Mouse (Mus musculus) E14TG2a.4 (cell line): ENCODE measurements at regions not wholly inside any gene's neighbourhood (a gene's known extent, or its start where the extent isn't known, plus 50 kb on each side); places are given as distances from the start of the nearest gene placed in this dataset.

Experiments
- H3K27me3 ChIP-seq: 2 replicates; pipeline ENCODE4 v1.6.1; 2014; ENCODE audit warnings: low read length, control low read depth; ENCODE audit not compliant: insufficient read depth
- H3K36me3 ChIP-seq: 2 replicates; pipeline ENCODE4 v1.6.1; 2014; ENCODE audit warnings: low read length, control low read depth; ENCODE audit not compliant: insufficient read depth
- H3K4me1 ChIP-seq: replicated peaks from 2 replicates; pipeline ENCODE4 v1.6.1; 2014; ENCODE audit warnings: low read depth, low read length, control low read depth
- H3K4me3 ChIP-seq: replicated peaks from 2 replicates; pipeline ENCODE4 v1.5.1; 2014; ENCODE audit warnings: mild to moderate bottlenecking, low read length
- H3K9me3 ChIP-seq: 2 replicates; pipeline ENCODE4 v1.6.1; 2014; ENCODE audit warnings: low read length, control low read depth
- CTCF ChIP-seq: conservative IDR thresholded peaks from 2 replicates; pipeline ENCODE4 v1.5.1; 2014; ENCODE audit warnings: low read length
- NANOG ChIP-seq: IDR thresholded peaks from 2 replicates; pipeline ENCODE4 v1.6.1; 2014; ENCODE audit warnings: borderline replicate concordance, low read length, mixed read lengths
- POU5F1 ChIP-seq: IDR thresholded peaks from 2 replicates; pipeline ENCODE4 v1.6.1; 2014; ENCODE audit warnings: low read length, borderline replicate concordance

- H3K36me3 ChIP-seq, result no peaks in the 10 kb centered on the region
- H3K27me3 ChIP-seq, result no peaks in the 10 kb centered on the region
- no peaks in the 10 kb centered on the region for H3K4me1 ChIP-seq
- H3K4me3 ChIP-seq, result no peak overlapping the region
- no peaks in the 10 kb centered on the region for H3K9me3 ChIP-seq
- TF ChIP-seq POU5F1 (no peak), NANOG (no peak), CTCF (no peak)
These were observed 606.4 kb downstream of the Gsdmc2 start for GRCm38 (mm10) chr15:63238601-63239000.

- TF ChIP-seq NANOG, result no peak
- TF ChIP-seq POU5F1, result no peak
- TF ChIP-seq CTCF, result no peak
- H3K4me3 ChIP-seq, result no peak overlapping the region
These were observed 626.5 kb downstream of the Gsdmc2 start for GRCm38 (mm10) chr15:63218393-63219060.

DNA sequence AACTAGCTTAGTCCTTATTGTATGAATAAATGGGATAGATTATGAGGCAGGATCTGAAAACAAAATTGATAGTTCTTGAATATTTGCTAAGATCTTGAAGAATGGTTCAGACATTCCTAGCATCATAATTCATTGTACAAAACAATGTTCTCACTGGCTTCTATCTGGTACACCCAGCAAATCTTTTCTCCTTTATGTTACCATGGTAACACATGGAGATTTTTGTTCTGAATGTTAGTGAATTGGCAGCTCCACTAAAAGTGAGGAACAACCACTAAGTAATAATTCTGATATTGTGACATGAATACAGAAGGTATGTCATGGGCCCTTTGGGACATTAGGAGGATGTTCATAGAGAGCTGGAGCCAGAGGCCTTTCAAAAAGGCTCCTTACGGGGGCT lies 639.8 kb downstream of the Gsdmc2 start:
- H3K4me3 ChIP-seq, result no peak overlapping the region
- no peaks in the 10 kb centered on the region for H3K4me1 ChIP-seq
- TF ChIP-seq NANOG, result no peak
- TF ChIP-seq POU5F1, result no peak
- no peak for TF ChIP-seq CTCF
- no peaks in the 10 kb centered on the region for H3K36me3 ChIP-seq
- no peaks in the 10 kb centered on the region for H3K9me3 ChIP-seq
- H3K27me3 ChIP-seq, result no peaks in the 10 kb centered on the region

More at GRCm38 (mm10) chr15:63218393-63219060, 626.5 kb downstream of the Gsdmc2 start:
- H3K36me3 ChIP-seq, result no peaks in the 10 kb centered on the region
- no peaks in the 10 kb centered on the region for H3K27me3 ChIP-seq
- H3K4me1 ChIP-seq, result no peaks in the 10 kb centered on the region
- H3K9me3 ChIP-seq, result no peaks in the 10 kb centered on the region

DNA sequence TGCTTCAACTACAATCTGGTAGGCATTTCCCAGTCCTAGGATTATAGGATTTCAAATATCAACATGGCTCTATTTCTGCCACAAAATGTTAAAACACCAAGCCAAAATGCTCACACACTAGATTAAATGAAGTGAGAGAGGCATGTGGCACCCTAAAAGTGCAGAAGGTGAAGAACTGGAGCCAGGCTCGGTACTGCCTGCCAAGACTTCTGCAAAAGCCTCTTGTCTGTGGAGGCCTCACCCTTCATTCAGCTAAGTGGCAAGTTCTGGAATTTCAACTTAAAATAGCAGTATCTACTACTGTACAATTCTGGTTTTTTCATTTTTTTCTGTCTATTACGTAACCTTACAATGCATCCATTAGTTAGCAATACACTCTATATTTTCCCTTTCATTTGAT lies 649.9 kb downstream of the Gsdmc2 start:
- Histone ChIP-seq H3K27me3 (no peaks in the 10 kb centered on the region), H3K4me1 (peaks cover 10% of the 10 kb centered on the region; the same call in 1 of the 2 replicates), H3K9me3 (no peaks in the 10 kb centered on the region), H3K36me3 (no peaks in the 10 kb centered on the region), H3K4me3 (no peak overlapping the region)
- TF ChIP-seq NANOG (no peak), CTCF (no peak), POU5F1 (no peak)

GRCm38 (mm10) chr15:63194492-63194797 lies 650.5 kb downstream of the Gsdmc2 start:
- Histone ChIP-seq H3K4me3 (no peak overlapping the region), H3K36me3 (no peaks in the 10 kb centered on the region), H3K27me3 (no peaks in the 10 kb centered on the region), H3K4me1 (peaks cover 10% of the 10 kb centered on the region; the same call in 1 of the 2 replicates), H3K9me3 (no peaks in the 10 kb centered on the region)
- TF ChIP-seq POU5F1, result no peak
- TF ChIP-seq CTCF, result no peak
- TF ChIP-seq NANOG, result no peak

- H3K36me3 ChIP-seq, result no peaks in the 10 kb centered on the region
- no peak overlapping the region for H3K4me3 ChIP-seq
- TF ChIP-seq CTCF (no peak), NANOG (peak; percentile 86)
- H3K9me3 ChIP-seq, result no peaks in the 10 kb centered on the region
- H3K27me3 ChIP-seq, result no peaks in the 10 kb centered on the region
- peaks cover 10% of the 10 kb centered on the region; the same call in 1 of the 2 replicates for H3K4me1 ChIP-seq
These were observed 651.1 kb downstream of the Gsdmc2 start for GRCm38 (mm10) chr15:63193617-63194491.

DNA sequence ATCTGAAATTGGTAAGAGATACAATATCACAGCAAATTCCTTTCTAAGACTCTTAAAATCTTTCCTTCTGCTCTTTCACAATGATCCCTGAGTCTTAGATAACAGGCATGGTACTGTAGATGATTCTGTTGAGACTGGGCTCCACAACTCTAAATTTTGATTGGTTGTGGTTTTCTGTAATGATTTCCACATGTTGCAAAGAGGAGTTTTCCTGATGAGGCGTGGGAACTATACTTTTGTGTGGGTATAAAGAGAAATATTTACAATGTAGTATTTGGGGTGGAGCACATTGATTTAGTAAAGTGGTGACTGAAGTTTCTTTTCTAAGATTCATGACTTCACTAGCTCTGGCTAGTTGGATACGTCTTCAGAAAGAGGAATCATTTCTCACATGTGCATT lies 653.2 kb downstream of the Gsdmc2 start:
- Histone ChIP-seq H3K4me3 (no peak overlapping the region), H3K9me3 (no peaks in the 10 kb centered on the region), H3K36me3 (no peaks in the 10 kb centered on the region), H3K27me3 (no peaks in the 10 kb centered on the region), H3K4me1 (peaks cover 10% of the 10 kb centered on the region; the same call in 1 of the 2 replicates)
- TF ChIP-seq CTCF (no peak), POU5F1 (no peak), NANOG (no peak)

DNA sequence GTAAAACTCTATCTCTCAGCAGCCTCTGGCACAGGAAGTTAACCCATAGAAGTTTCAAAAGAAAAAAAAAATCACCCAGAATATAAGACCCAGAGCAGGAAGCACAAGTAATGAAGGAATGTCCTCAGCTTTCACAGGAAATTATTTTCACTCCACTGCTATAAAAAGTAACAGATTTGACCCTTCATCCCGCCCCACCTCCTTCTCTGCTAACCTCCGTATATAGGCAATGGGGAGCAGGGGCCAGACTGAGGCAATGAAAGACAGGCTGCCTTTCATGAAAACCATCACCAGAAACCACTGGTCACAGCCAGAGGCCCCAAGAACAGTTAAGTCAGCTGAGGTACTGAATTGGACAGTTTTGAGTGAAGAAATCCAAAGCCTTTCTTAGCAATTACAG lies 654.9 kb downstream of the Gsdmc2 start:
- peaks cover 10% of the 10 kb centered on the region; the same call in 1 of the 2 replicates for H3K4me1 ChIP-seq
- H3K4me3 ChIP-seq, result no peak overlapping the region
- no peaks in the 10 kb centered on the region for H3K36me3 ChIP-seq
- H3K27me3 ChIP-seq, result no peaks in the 10 kb centered on the region
- TF ChIP-seq CTCF (no peak), NANOG (no peak), POU5F1 (no peak)
- no peaks in the 10 kb centered on the region for H3K9me3 ChIP-seq
